Mouse (Mus musculus): ENCODE measurements around the gene Tenm2. TPM values are rescaled to one million over a fixed set of nuclear protein-coding genes. Genes with fewer than 3 reads are reported as not detected.

Gene Tenm2
- total and polyA plus RNA-seq, 3 experiments = not detected

- no peaks in the 10 kb centered on the region for H3K79me2 ChIP-seq (replicated peaks; ENCODE audit: control insufficient read depth, extremely low read depth, insufficient read depth, poor library complexity, severe bottlenecking)
- H3K36me3 ChIP-seq (replicated peaks in 1 of 2; ENCODE audit: control insufficient read depth in 1 of 2, insufficient read depth in 1 of 2, low read length in 1 of 2) = no peaks in the 10 kb centered on the region
- H3K4me3 ChIP-seq (replicated peaks in 1 of 3; ENCODE audit: low read depth in 2 of 3, low read length in 2 of 3, poor library complexity in 1 of 3) = no peak overlapping the region
- H3K4me2 ChIP-seq (ENCODE audit: insufficient read depth, low read depth, poor library complexity, severe bottlenecking) = no peak overlapping the region
- TF ChIP-seq NELFE (IDR thresholded peaks at IDR 0.05; ENCODE audit: low read depth, low read length) (no peak), BHLHE40 (IDR thresholded peaks at IDR 0.05; ENCODE audit: low read depth, low read length) (no peak), E2F4 (IDR thresholded peaks at IDR 0.05; ENCODE audit: insufficient replicate concordance, low read depth, low read length) (no peak)
- H3K27me3 ChIP-seq (replicated peaks) = no peaks in the 10 kb centered on the region
- peaks cover 63% of the 10 kb centered on the region for H3K9me3 ChIP-seq (replicated peaks; ENCODE audit: low read length)
- in situ Hi-C loops (cut with MboI; ENCODE audit: low pct_ligation_motif_present, low pct_unique_long_range_greater_than_20kb, low sequenced_read_pairs) (no loop called here), dilution Hi-C loops (cut with MboI; ENCODE audit: extremely low pct_ligation_motif_present, extremely low pct_unique_long_range_greater_than_20kb, low sequenced_read_pairs) (no loop called here)
- no peak overlapping the region for H3K9ac ChIP-seq (ENCODE audit: insufficient read depth, low read depth)
- no peak for DNase-seq (ENCODE audit: extremely low read depth)
- no peak overlapping the region for H3K27ac ChIP-seq (ENCODE audit: insufficient read depth, low read depth)
- no peaks in the 10 kb centered on the region for H3K4me1 ChIP-seq (ENCODE audit: control insufficient read depth in 1 of 2, insufficient read depth in 2 of 2)
These were observed 434.1 kb downstream of the Tenm2 start for GRCm38 (mm10) chr11:36801683-36802082.

DNA sequence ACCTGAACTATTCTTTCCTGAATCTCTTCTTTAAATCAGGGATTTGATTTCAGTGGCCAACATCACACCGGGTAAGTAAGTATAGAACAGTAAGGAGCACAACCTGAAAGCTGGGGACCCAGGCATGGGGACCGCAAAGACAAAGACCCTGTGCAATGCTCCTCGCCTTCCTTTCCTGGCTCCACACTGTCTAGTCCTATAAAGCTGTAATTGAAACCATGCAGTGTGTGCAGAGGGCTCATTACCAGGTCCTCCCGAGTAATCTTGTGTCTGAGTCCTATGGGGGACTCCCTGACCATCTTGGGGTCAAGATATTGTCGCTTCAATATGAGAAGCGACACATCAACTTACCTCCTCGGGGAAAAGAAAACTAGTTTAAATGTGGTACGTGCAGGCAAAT, 436.4 kb downstream of the Tenm2 start:
- H3K9ac ChIP-seq (ENCODE audit: insufficient read depth, low read depth) = no peak overlapping the region
- H3K4me2 ChIP-seq (ENCODE audit: insufficient read depth, low read depth, poor library complexity, severe bottlenecking) = no peak overlapping the region
- H3K27me3 ChIP-seq (replicated peaks) = no peaks in the 10 kb centered on the region
- dilution Hi-C loops (cut with MboI; ENCODE audit: extremely low pct_ligation_motif_present, extremely low pct_unique_long_range_greater_than_20kb, low sequenced_read_pairs) (no loop called here), in situ Hi-C loops (cut with MboI; ENCODE audit: low pct_ligation_motif_present, low pct_unique_long_range_greater_than_20kb, low sequenced_read_pairs) (no loop called here)
- H3K4me3 ChIP-seq (replicated peaks in 1 of 3; ENCODE audit: low read depth in 2 of 3, low read length in 2 of 3, poor library complexity in 1 of 3) = no peak overlapping the region
- no peak for DNase-seq (ENCODE audit: extremely low read depth)
- H3K9me3 ChIP-seq (replicated peaks; ENCODE audit: low read length) = peaks cover 64% of the 10 kb centered on the region
- no peaks in the 10 kb centered on the region for H3K36me3 ChIP-seq (replicated peaks in 1 of 2; ENCODE audit: control insufficient read depth in 1 of 2, insufficient read depth in 1 of 2, low read length in 1 of 2)
- no peak for TF ChIP-seq ZNF384 (IDR thresholded peaks at IDR 0.05; ENCODE audit: low read depth, low read length)
- TF ChIP-seq HCFC1 (IDR thresholded peaks at IDR 0.05; ENCODE audit: low read depth, low read length) = no peak
- TF ChIP-seq NELFE (IDR thresholded peaks at IDR 0.05; ENCODE audit: low read depth, low read length) = no peak
- TF ChIP-seq MYC (IDR thresholded peaks at IDR 0.05; ENCODE audit: low read depth, low read length) = no peak
- no peak for TF ChIP-seq UBTF (IDR thresholded peaks at IDR 0.05; ENCODE audit: low read depth, low read length)
- TF ChIP-seq MEF2A (IDR thresholded peaks at IDR 0.05; ENCODE audit: borderline replicate concordance, low read depth, low read length) = no peak
- no peak for TF ChIP-seq CHD2 (IDR thresholded peaks at IDR 0.05; ENCODE audit: low read length)
- no peak for TF ChIP-seq JUN (IDR thresholded peaks at IDR 0.05; ENCODE audit: insufficient read depth, low read depth, low read length)
- TF ChIP-seq POLR2AphosphoS2 (IDR thresholded peaks at IDR 0.05; ENCODE audit: low read depth, low read length) = no peak
- no peak for TF ChIP-seq IRF4 (IDR thresholded peaks at IDR 0.05; ENCODE audit: low read depth, low read length)
- TF ChIP-seq RAD21 (IDR thresholded peaks at IDR 0.05; ENCODE audit: low read depth, low read length) = no peak
- no peak for TF ChIP-seq SIN3A (IDR thresholded peaks at IDR 0.05; ENCODE audit: low read length)
- no peaks in the 10 kb centered on the region for H3K79me2 ChIP-seq (replicated peaks; ENCODE audit: control insufficient read depth, extremely low read depth, insufficient read depth, poor library complexity, severe bottlenecking)
- no peaks in the 10 kb centered on the region for H3K4me1 ChIP-seq (ENCODE audit: control insufficient read depth in 1 of 2, insufficient read depth in 2 of 2)
- H3K27ac ChIP-seq (ENCODE audit: insufficient read depth, low read depth) = no peak overlapping the region

- Histone ChIP-seq H3K27me3 (replicated peaks) (no peaks in the 10 kb centered on the region), H3K9me3 (replicated peaks; ENCODE audit: low read length) (peaks cover 67% of the 10 kb centered on the region), H3K27ac (ENCODE audit: insufficient read depth, low read depth) (no peak overlapping the region), H3K9ac (ENCODE audit: insufficient read depth, low read depth) (no peak overlapping the region), H3K4me1 (ENCODE audit: control insufficient read depth in 1 of 2, insufficient read depth in 2 of 2) (no peaks in the 10 kb centered on the region), H3K79me2 (replicated peaks; ENCODE audit: control insufficient read depth, extremely low read depth, insufficient read depth, poor library complexity, severe bottlenecking) (no peaks in the 10 kb centered on the region), H3K4me2 (ENCODE audit: insufficient read depth, low read depth, poor library complexity, severe bottlenecking) (no peak overlapping the region), H3K36me3 (replicated peaks in 1 of 2; ENCODE audit: control insufficient read depth in 1 of 2, insufficient read depth in 1 of 2, low read length in 1 of 2) (no peaks in the 10 kb centered on the region), H3K4me3 (replicated peaks in 1 of 3; ENCODE audit: low read depth in 2 of 3, low read length in 2 of 3, poor library complexity in 1 of 3) (no peak overlapping the region)
- dilution Hi-C loops (cut with MboI; ENCODE audit: extremely low pct_ligation_motif_present, extremely low pct_unique_long_range_greater_than_20kb, low sequenced_read_pairs) (no loop called here), in situ Hi-C loops (cut with MboI; ENCODE audit: low pct_ligation_motif_present, low pct_unique_long_range_greater_than_20kb, low sequenced_read_pairs) (no loop called here)
- no peak for DNase-seq (ENCODE audit: extremely low read depth)
- no peak for TF ChIP-seq RCOR1 (conservative IDR thresholded peaks at IDR 0.05; ENCODE audit: low read depth, low read length)
- no peak for TF ChIP-seq EP300 (IDR thresholded peaks at IDR 0.05; ENCODE audit: low read length)
- TF ChIP-seq MAFK (IDR thresholded peaks at IDR 0.05; ENCODE audit: insufficient replicate concordance, low read length) = no peak
These were observed 477.8 kb downstream of the Tenm2 start for GRCm38 (mm10) chr11:36758009-36758408.
